Mouse (Mus musculus) megakaryocyte-erythroid progenitor cell, adult 5 weeks (primary cell): Measurements from ENCODE around the gene Pttg1ip. TPM values are rescaled to one million over a fixed set of nuclear protein-coding genes. Genes with fewer than 3 reads are reported as not detected.

Source experiments
- polyA plus RNA-seq: library from polyadenylated mRNA; stranded (reverse); fragments of >175 nt; gene quantifications from 2 replicates; pipeline ENCODE4 v1.2.3, GENCODE M21; 2012

Pttg1ip gene
- 119 and 164 TPM in 2 replicates for polyA plus RNA-seq

GRCm38 (mm10) chr10:77581408-77582284, at the start of gene Pttg1ip:
Gene Pttg1ip (plus strand): TSS chr10:77581720.

GRCm38 (mm10) chr10:77605908-77606826, 24.6 kb downstream of the Pttg1ip start, which contains the start of the genes Sumo3 and Gm49325:
Gene Sumo3 (plus strand): TSS chr10:77606097.
Gene Gm49325 (plus strand): TSS chr10:77606197.

GRCm38 (mm10) chr10:77622055-77622988, 40.8 kb downstream of the Pttg1ip start, which contains the start of gene Ube2g2:
Gene Ube2g2 (plus strand): TSS chr10:77622275.

Other genes with a start within 250 kb of the Pttg1ip start
- gene Adarb1, start 163.4 kb upstream of the Pttg1ip start, polyA plus RNA-seq = 0.53 and 1.1 TPM in 2 replicates
- gene Fam207a, start 65.9 kb upstream of the Pttg1ip start, polyA plus RNA-seq = 75.0 and 77.7 TPM in 2 replicates
- gene Itgb2, start 51.5 kb upstream of the Pttg1ip start, polyA plus RNA-seq = 23.7 and 24.8 TPM in 2 replicates
- gene Sumo3, start 24.4 kb downstream of the Pttg1ip start, polyA plus RNA-seq = 207 and 270 TPM in 2 replicates
- 2.6 TPM in 1 of 2 replicates, not detected in the other for gene Gm49325, start 24.5 kb downstream of the Pttg1ip start, polyA plus RNA-seq
- 43.2 and 45.3 TPM in 2 replicates for gene Ube2g2, start 40.6 kb downstream of the Pttg1ip start, polyA plus RNA-seq
- gene Tspear, start 104.8 kb downstream of the Pttg1ip start, polyA plus RNA-seq = 0.16 and 0.70 TPM in 2 replicates
- not detected in 2 replicates for gene Gm19402, start 109.0 kb downstream of the Pttg1ip start, polyA plus RNA-seq
- 0.09 TPM in 1 of 2 replicates, not detected in the other for gene Gm9508, start 115.5 kb downstream of the Pttg1ip start, polyA plus RNA-seq
- gene Gm10272, start 124.9 kb downstream of the Pttg1ip start, polyA plus RNA-seq = not detected in 2 replicates
- gene Gm10024, start 129.7 kb downstream of the Pttg1ip start, polyA plus RNA-seq = not detected in 2 replicates
- not detected in 2 replicates for gene Gm10142, start 134.1 kb downstream of the Pttg1ip start, polyA plus RNA-seq
- not detected in 2 replicates for gene Krtap12-1, start 138.9 kb downstream of the Pttg1ip start, polyA plus RNA-seq
- gene Gm10100, start 144.8 kb downstream of the Pttg1ip start, polyA plus RNA-seq = not detected in 2 replicates
- not detected in 2 replicates for gene Gm18596, start 160.9 kb downstream of the Pttg1ip start, polyA plus RNA-seq
- not detected in 2 replicates for gene Gm9736, start 169.6 kb downstream of the Pttg1ip start, polyA plus RNA-seq
- gene Gm3233, start 178.0 kb downstream of the Pttg1ip start, polyA plus RNA-seq = not detected in 2 replicates
- gene Gm3238, start 189.6 kb downstream of the Pttg1ip start, polyA plus RNA-seq = not detected in 2 replicates
- not detected in 2 replicates for gene Gm7138, start 195.2 kb downstream of the Pttg1ip start, polyA plus RNA-seq
- not detected in 2 replicates for gene Gm3250, start 200.8 kb downstream of the Pttg1ip start, polyA plus RNA-seq
- not detected in 2 replicates for gene Gm7137, start 206.5 kb downstream of the Pttg1ip start, polyA plus RNA-seq
- gene Gm9639, start 213.4 kb downstream of the Pttg1ip start, polyA plus RNA-seq = not detected in 2 replicates
- not detected in 2 replicates for gene Gm19668, start 217.4 kb downstream of the Pttg1ip start, polyA plus RNA-seq
- not detected in 2 replicates for gene Gm9507, start 230.1 kb downstream of the Pttg1ip start, polyA plus RNA-seq
- not detected in 2 replicates for gene Gm2696, start 233.0 kb downstream of the Pttg1ip start, polyA plus RNA-seq
- not detected in 2 replicates for gene Krtap10-4, start 245.4 kb downstream of the Pttg1ip start, polyA plus RNA-seq